10 mouse cellular contexts compared by ENCODE assay signal in the genomic region with DNA sequence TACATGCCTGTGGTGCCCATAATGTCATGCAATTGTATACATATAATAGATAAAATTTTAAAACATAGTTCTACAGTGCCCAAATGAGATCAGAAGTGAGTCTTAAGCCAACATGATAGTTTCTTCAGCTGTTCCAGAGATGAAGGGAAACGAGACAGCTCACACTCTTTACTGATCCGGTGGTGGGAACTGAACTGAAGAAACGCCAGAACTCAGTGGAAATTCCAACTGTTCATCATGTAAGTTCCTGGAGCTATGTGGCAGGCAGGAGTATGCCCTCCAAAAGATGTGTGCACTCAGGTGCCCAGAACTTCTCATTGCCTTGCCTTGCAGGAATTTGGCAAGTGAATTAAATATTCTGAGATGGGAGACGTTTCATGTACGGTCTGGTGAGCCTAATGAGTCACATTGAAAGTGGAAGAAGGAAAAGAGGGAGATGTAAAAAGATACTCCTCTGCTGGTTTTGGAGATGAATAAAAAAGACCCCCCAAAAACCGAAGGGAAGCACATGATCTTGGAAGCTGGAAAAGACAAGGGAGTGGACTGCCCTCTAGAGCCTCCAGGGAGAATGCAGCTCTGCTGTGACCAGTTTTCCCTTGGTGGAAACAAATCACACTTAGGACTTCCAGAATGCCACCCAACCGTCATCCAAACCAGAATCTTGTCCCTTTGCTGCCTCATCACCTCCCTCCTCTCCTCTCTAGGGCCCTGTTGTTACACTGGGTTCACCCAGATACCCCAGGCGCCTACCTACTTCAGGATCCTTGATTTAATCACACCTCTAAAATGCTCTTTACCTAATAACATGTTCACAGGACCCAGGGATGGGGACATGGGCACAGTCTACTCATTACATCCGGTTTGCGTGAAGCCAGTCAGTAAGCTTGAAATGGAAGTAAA. TPM values are rescaled to one million over a fixed set of nuclear protein-coding genes. Genes with fewer than 3 reads are reported as not detected.
A peak's percentile ranks its signal among the peaks of the same experiment; 100 is the strongest.
DNase-seq lines count a peak whose midpoint lies in the region; ATAC-seq and TF ChIP-seq lines count a peak whose summit lies in the region.
"Had no signal": no experiment of that assay in that cellular context is flagged by ENCODE, and none has a peak within 500 bp of the region (broad histone marks: within the 10 kb centered on the region; RNA-seq: fewer than 3 reads in every experiment).

No protein-coding gene starts in this region.

- H3K4me3 ChIP-seq in hindbrain, embryonic 10.5 days, result no peak overlapping the region
- no peak overlapping the region for H3K4me3 ChIP-seq in hindbrain, embryonic 12.5 days
- no peak overlapping the region for H3K4me3 ChIP-seq in ES-Bruce4 (ENCODE audit: low read depth, low read length)
- H3K4me3 ChIP-seq in heart, postnatal 0 days (ENCODE audit: low read depth, low read length), result no peak overlapping the region
- H3K4me3 ChIP-seq in midbrain, embryonic 16.5 days (ENCODE audit: low read depth, low read length), result no peak overlapping the region
- H3K4me3 ChIP-seq: limb, embryonic 12.5 days; stomach, embryonic 15.5 days had no signal

- H3K9me3 ChIP-seq in hindbrain, embryonic 10.5 days, result no peaks in the 10 kb centered on the region
- no peaks in the 10 kb centered on the region for H3K9me3 ChIP-seq in hindbrain, embryonic 12.5 days (replicated peaks)
- no peaks in the 10 kb centered on the region for H3K9me3 ChIP-seq in ES-Bruce4 (replicated peaks; ENCODE audit: control insufficient read depth, insufficient read depth, low read length, poor library complexity, severe bottlenecking)
- H3K9me3 ChIP-seq in heart, postnatal 0 days (replicated peaks; ENCODE audit: control insufficient read depth, low read length), result no peaks in the 10 kb centered on the region
- H3K9me3 ChIP-seq in midbrain, embryonic 16.5 days (replicated peaks; ENCODE audit: control insufficient read depth, low read length, poor library complexity, severe bottlenecking), result no peaks in the 10 kb centered on the region
- H3K9me3 ChIP-seq: limb, embryonic 12.5 days; stomach, embryonic 15.5 days had no signal

- TF ChIP-seq EP300 in ES-Bruce4 (IDR thresholded peaks at IDR 0.05; ENCODE audit: insufficient read depth, low read depth, low read length), result no peak
- no peak for TF ChIP-seq EP300 in heart, postnatal 0 days (IDR thresholded peaks at IDR 0.05; ENCODE audit: low read depth)

- no peak overlapping the region for H3K27ac ChIP-seq in hindbrain, embryonic 10.5 days
- no peak overlapping the region for H3K27ac ChIP-seq in hindbrain, embryonic 12.5 days
- H3K27ac ChIP-seq in ES-Bruce4 (ENCODE audit: insufficient read depth, low read length), result no peak overlapping the region
- no peak overlapping the region for H3K27ac ChIP-seq in heart, postnatal 0 days (ENCODE audit: low read depth)
- no peak overlapping the region for H3K27ac ChIP-seq in midbrain, embryonic 16.5 days (ENCODE audit: low read length)
- H3K27ac ChIP-seq: limb, embryonic 12.5 days; stomach, embryonic 15.5 days had no signal

- intact Hi-C loops in left cerebral cortex, postnatal 10 days (cut with DNase I), result loop anchor here (2.0 to 10.0 kb wide), 2 partner anchors 158 to 298 kb away; no protein-coding TSS in a partner anchor

- whole genome bisulfite sequencing in hindbrain, embryonic 10.5 days, result 46% methylated on average over 10 of the region's 10 CpGs
- 45% methylated on average over 10 of the region's 10 CpGs for WGBS in hindbrain, embryonic 12.5 days
- 40% methylated on average over 10 of the region's 10 CpGs for WGBS in heart, postnatal 0 days
- WGBS in midbrain, embryonic 16.5 days, result 48% methylated on average over 10 of the region's 10 CpGs

- H3K4me1 ChIP-seq in hindbrain, embryonic 10.5 days (replicated peaks), result peaks cover 36% of the 10 kb centered on the region
- H3K4me1 ChIP-seq in hindbrain, embryonic 12.5 days, result peaks cover 18% of the 10 kb centered on the region
- no peaks in the 10 kb centered on the region for H3K4me1 ChIP-seq in ES-Bruce4 (ENCODE audit: control insufficient read depth, insufficient read depth, low read length)
- H3K4me1 ChIP-seq in heart, postnatal 0 days (ENCODE audit: control insufficient read depth, insufficient read depth), result 0 out of 2 replicates have a peak, but pooled peaks cover 13% of the 10 kb centered on the region
- H3K4me1 ChIP-seq in midbrain, embryonic 16.5 days (ENCODE audit: control insufficient read depth, insufficient read depth, low read length), result peaks cover 25% of the 10 kb centered on the region

- no peak overlapping the region for H3K9ac ChIP-seq in hindbrain, embryonic 12.5 days
- H3K9ac ChIP-seq in ES-Bruce4 (ENCODE audit: low read depth, poor library complexity, severe bottlenecking), result peak overlapping the region; percentile 37
- no peak overlapping the region for H3K9ac ChIP-seq in heart, postnatal 0 days (replicated peaks; ENCODE audit: low read depth, low read length)
- no peak overlapping the region for H3K9ac ChIP-seq in midbrain, embryonic 16.5 days (ENCODE audit: low read depth, low read length)
- H3K9ac ChIP-seq: limb, embryonic 12.5 days; stomach, embryonic 15.5 days had no signal

- H3K27me3 ChIP-seq in hindbrain, embryonic 10.5 days (ENCODE audit: insufficient read depth, poor library complexity, severe bottlenecking), result no peaks in the 10 kb centered on the region
- H3K27me3 ChIP-seq in hindbrain, embryonic 12.5 days, result no peaks in the 10 kb centered on the region
- H3K27me3 ChIP-seq in ES-Bruce4 (ENCODE audit: control insufficient read depth, insufficient read depth, low read length, poor library complexity, severe bottlenecking), result no peaks in the 10 kb centered on the region
- no peaks in the 10 kb centered on the region for H3K27me3 ChIP-seq in heart, postnatal 0 days (ENCODE audit: control insufficient read depth, insufficient read depth, low read length)
- no peaks in the 10 kb centered on the region for H3K27me3 ChIP-seq in midbrain, embryonic 16.5 days (ENCODE audit: control insufficient read depth, insufficient read depth, low read depth, low read length)
- H3K27me3 ChIP-seq: limb, embryonic 12.5 days; stomach, embryonic 15.5 days had no signal

- TF ChIP-seq POLR2A in ES-Bruce4 (IDR thresholded peaks at IDR 0.05; ENCODE audit: insufficient read depth, low read length), result no peak

- peaks cover under 1% of the 10 kb centered on the region; the same call in 1 of the 2 replicates for H3K36me3 ChIP-seq in hindbrain, embryonic 10.5 days
- no peaks in the 10 kb centered on the region for H3K36me3 ChIP-seq in hindbrain, embryonic 12.5 days
- H3K36me3 ChIP-seq in ES-Bruce4 (ENCODE audit: control insufficient read depth, insufficient read depth, low read length, poor library complexity, severe bottlenecking), result peaks cover under 1% of the 10 kb centered on the region; the same call in 1 of the 2 replicates
- no peaks in the 10 kb centered on the region for H3K36me3 ChIP-seq in heart, postnatal 0 days (replicated peaks; ENCODE audit: control insufficient read depth, insufficient read depth, low read length)
- no peaks in the 10 kb centered on the region for H3K36me3 ChIP-seq in midbrain, embryonic 16.5 days (ENCODE audit: control insufficient read depth, insufficient read depth, low read length)
- H3K36me3 ChIP-seq: limb, embryonic 12.5 days; stomach, embryonic 15.5 days had no signal

- DNase-seq in hindbrain, embryonic 10.5 days (ENCODE audit: low spot score), result peak; percentile 57
- peak; percentile 40 for DNase-seq in c-Kit-positive CD71-positive TER-119-positive erythroid progenitor cells, embryonic 14.5 days (ENCODE audit: low spot score)
- DNase-seq in heart, postnatal 0 days (ENCODE audit: low spot score), result peak; percentile 47
- DNase-seq in left cerebral cortex, postnatal 10 days (ENCODE audit: extremely low spot score in 1 of 2, low spot score in 2 of 2), result peak; percentile 59

- H3K4me2 ChIP-seq in hindbrain, embryonic 12.5 days (replicated peaks), result no peak overlapping the region
- H3K4me2 ChIP-seq in heart, postnatal 0 days (ENCODE audit: low read depth, low read length), result no peak overlapping the region
- H3K4me2 ChIP-seq in midbrain, embryonic 16.5 days (ENCODE audit: low read length), result peak overlapping the region; percentile 29; the same call in 1 of the 2 replicates
- H3K4me2 ChIP-seq: limb, embryonic 12.5 days; stomach, embryonic 15.5 days had no signal

- peak; percentile 68 for TF ChIP-seq CTCF in ES-Bruce4 (IDR thresholded peaks at IDR 0.05; ENCODE audit: low read depth, low read length)
- TF ChIP-seq CTCF in heart, postnatal 0 days (IDR thresholded peaks at IDR 0.05; ENCODE audit: low read depth), result peak; percentile 71

- no peak for ATAC-seq in hindbrain, embryonic 12.5 days (ENCODE audit: low FRiP score)
- no peak for ATAC-seq in heart, postnatal 0 days (ENCODE audit: insufficient read depth, low read depth)
- no peak for ATAC-seq in midbrain, embryonic 16.5 days
- ATAC-seq in monocyte, adult 5-6 weeks (replicated peaks; ENCODE audit: insufficient number of reproducible peaks, low FRiP score, low TSS enrichment, poor library complexity, severe bottlenecking), result no peak

RNA-seq across cellular contexts. Expression of a gene that starts 2.2 kb away (rescaled TPM):
- polyA plus RNA-seq in hindbrain, embryonic 10.5 days (2016; fragmentation: Nextera tagmentation; extraction: Ambion mirVana), result 3.0 and 5.2 TPM in 2 replicates
- polyA plus RNA-seq in hindbrain, embryonic 12.5 days (2016; fragmentation: Nextera tagmentation; extraction: Ambion mirVana), result 5.5 and 10.8 TPM in 2 replicates
- polyA plus RNA-seq in ES-Bruce4 (2011; ENCODE audit: insufficient read depth, insufficient read length, low read depth, missing spikeins), result 26.3 and 33.2 TPM in 2 replicates
- 4.5 and 6.3 TPM in 2 replicates for total RNA-seq in heart, postnatal 0 days (2014; rRNA removed; ENCODE audit: low replicate concordance)
- 19.2 and 20.2 TPM in 2 replicates for polyA plus RNA-seq in heart, postnatal 0 days (2015; fragmentation: Nextera tagmentation; extraction: Ambion mirVana)
- 10 to 100 TPM; 22.1 to 25.0 TPM for total RNA-seq in left cerebral cortex, postnatal 10 days (2021)
- 10.5 and 15.1 TPM in 2 replicates for polyA plus RNA-seq in midbrain, embryonic 16.5 days (2015; fragmentation: Nextera tagmentation; extraction: Ambion mirVana)
- total RNA-seq in monocyte, adult 5-6 weeks (2017), result 1.1 to 9.4 TPM (median 4.3 TPM) in 3 replicates

RNA-seq across cellular contexts. Expression of a gene that starts 3.3 kb away (rescaled TPM):
- polyA plus RNA-seq in hindbrain, embryonic 10.5 days (2016; fragmentation: Nextera tagmentation; extraction: Ambion mirVana), result 626 and 627 TPM in 2 replicates
- polyA plus RNA-seq in hindbrain, embryonic 12.5 days (2016; fragmentation: Nextera tagmentation; extraction: Ambion mirVana), result 642 and 656 TPM in 2 replicates
- 321 and 324 TPM in 2 replicates for polyA plus RNA-seq in ES-Bruce4 (2011; ENCODE audit: insufficient read depth, insufficient read length, low read depth, missing spikeins)
- total RNA-seq in heart, postnatal 0 days (2014; rRNA removed; ENCODE audit: low replicate concordance), result 704 and 779 TPM in 2 replicates
- polyA plus RNA-seq in heart, postnatal 0 days (2015; fragmentation: Nextera tagmentation; extraction: Ambion mirVana), result 923 and 965 TPM in 2 replicates
- 100 to 1,000 TPM; 326 to 345 TPM for total RNA-seq in left cerebral cortex, postnatal 10 days (2021)
- polyA plus RNA-seq in midbrain, embryonic 16.5 days (2015; fragmentation: Nextera tagmentation; extraction: Ambion mirVana), result 731 and 741 TPM in 2 replicates
- 266 to 549 TPM (median 344 TPM) in 3 replicates for total RNA-seq in monocyte, adult 5-6 weeks (2017)

RNA-seq across cellular contexts. Expression of a gene that starts 39.4 kb away (rescaled TPM):
- 108 and 121 TPM in 2 replicates for polyA plus RNA-seq in hindbrain, embryonic 10.5 days (2016; fragmentation: Nextera tagmentation; extraction: Ambion mirVana)
- polyA plus RNA-seq in hindbrain, embryonic 12.5 days (2016; fragmentation: Nextera tagmentation; extraction: Ambion mirVana), result 67.5 and 68.6 TPM in 2 replicates
- polyA plus RNA-seq in ES-Bruce4 (2011; ENCODE audit: insufficient read depth, insufficient read length, low read depth, missing spikeins), result 50.8 and 52.4 TPM in 2 replicates
- 114 and 243 TPM in 2 replicates for total RNA-seq in heart, postnatal 0 days (2014; rRNA removed; ENCODE audit: low replicate concordance)
- 788 and 904 TPM in 2 replicates for polyA plus RNA-seq in heart, postnatal 0 days (2015; fragmentation: Nextera tagmentation; extraction: Ambion mirVana)
- 10 to 100 TPM in 1 of 2 experiments, 1 to 10 TPM in 1; 9.7 to 10.2 TPM for total RNA-seq in left cerebral cortex, postnatal 10 days (2021)
- 29.4 and 40.5 TPM in 2 replicates for polyA plus RNA-seq in midbrain, embryonic 16.5 days (2015; fragmentation: Nextera tagmentation; extraction: Ambion mirVana)
- 0.29 TPM in 1 of 3 replicates, not detected in the others for total RNA-seq in monocyte, adult 5-6 weeks (2017)
